8 mouse cellular contexts compared by ENCODE assay signal in the genomic region with DNA sequence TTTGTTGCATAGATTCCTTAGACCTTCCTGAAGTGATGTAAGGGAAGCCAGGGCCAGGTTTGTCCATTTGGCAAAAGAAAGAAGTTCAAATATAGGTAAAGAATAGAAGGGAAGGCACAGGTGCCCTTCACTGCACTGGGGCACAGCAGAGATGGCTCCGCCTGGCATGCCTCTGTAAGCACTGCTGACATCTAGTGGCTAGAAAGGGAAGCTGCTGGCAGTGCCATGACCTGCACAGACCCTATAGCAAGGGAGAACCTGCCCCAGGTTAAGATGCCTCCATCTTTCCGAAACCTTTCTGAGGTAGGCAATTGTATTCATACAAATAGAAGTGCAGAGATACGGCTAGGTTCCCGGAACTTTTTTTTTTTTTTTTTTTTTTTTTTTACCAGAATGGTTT. TPM values are rescaled to one million over a fixed set of nuclear protein-coding genes. Genes with fewer than 3 reads are reported as not detected.
DNase-seq lines count a peak whose midpoint lies in the region; ATAC-seq and TF ChIP-seq lines count a peak whose summit lies in the region.
"Had no signal": no experiment of that assay in that cellular context is flagged by ENCODE, and none has a peak within 500 bp of the region (broad histone marks: within the 10 kb centered on the region; RNA-seq: fewer than 3 reads in every experiment).

No protein-coding gene starts in this region.

- peaks cover 18% of the 10 kb centered on the region for H3K4me1 ChIP-seq in bone marrow macrophage, adult 2 months (ENCODE audit: control insufficient read depth, insufficient read depth, low read length)
- H3K4me1 ChIP-seq in forebrain, embryonic 16.5 days (replicated peaks; ENCODE audit: control insufficient read depth, insufficient read depth, low read length) = no peaks in the 10 kb centered on the region
- H3K4me1 ChIP-seq in liver, postnatal 0 days (ENCODE audit: insufficient read depth) = peaks cover 2% of the 10 kb centered on the region; the same call in 1 of the 2 replicates
- H3K4me1 ChIP-seq: heart, embryonic 15.5 days had no signal

- H3K9ac ChIP-seq in forebrain, embryonic 16.5 days (replicated peaks; ENCODE audit: low read depth, low read length) = no peak overlapping the region
- H3K9ac ChIP-seq in liver, postnatal 0 days (replicated peaks) = no peak overlapping the region
- H3K9ac ChIP-seq: heart, embryonic 15.5 days had no signal

- H3K4me3 ChIP-seq in bone marrow macrophage, adult 2 months (ENCODE audit: insufficient read depth, low read length) = no peak overlapping the region
- H3K4me3 ChIP-seq in forebrain, embryonic 16.5 days (replicated peaks; ENCODE audit: low read length) = no peak overlapping the region
- no peak overlapping the region for H3K4me3 ChIP-seq in liver, postnatal 0 days (ENCODE audit: low read depth, low read length)
- H3K4me3 ChIP-seq: heart, embryonic 15.5 days had no signal

- no peak for TF ChIP-seq POLR2A in bone marrow macrophage, adult 2 months (IDR thresholded peaks at IDR 0.05; ENCODE audit: borderline replicate concordance, low read depth, low read length)

- no peaks in the 10 kb centered on the region for H3K9me3 ChIP-seq in forebrain, embryonic 16.5 days (ENCODE audit: control insufficient read depth, low read length)
- H3K9me3 ChIP-seq in liver, postnatal 0 days (ENCODE audit: low read length) = no peaks in the 10 kb centered on the region
- H3K9me3 ChIP-seq: heart, embryonic 15.5 days had no signal

- no peaks in the 10 kb centered on the region for H3K27me3 ChIP-seq in forebrain, embryonic 16.5 days (replicated peaks; ENCODE audit: control insufficient read depth, insufficient read depth, low read length)
- no peaks in the 10 kb centered on the region for H3K27me3 ChIP-seq in liver, postnatal 0 days (ENCODE audit: insufficient read depth, low read length)
- H3K27me3 ChIP-seq: heart, embryonic 15.5 days had no signal

- peak; percentile 72 for DNase-seq in 416B (ENCODE audit: low read depth)
- peak; percentile 68 to 71 for DNase-seq in B cell, adult 2 months
- DNase-seq in kidney, adult 9 months = peak; percentile 77
- peak; percentile 65 for DNase-seq in liver, postnatal 0 days
- peak; percentile 36 for DNase-seq in retina, adult 2 months (ENCODE audit: low read depth, low spot score)

- no peak overlapping the region for H3K4me2 ChIP-seq in forebrain, embryonic 16.5 days (ENCODE audit: low read length)
- no peak overlapping the region for H3K4me2 ChIP-seq in liver, postnatal 0 days (ENCODE audit: low read depth, low read length)
- H3K4me2 ChIP-seq: heart, embryonic 15.5 days had no signal

- ATAC-seq in forebrain, embryonic 16.5 days = peak; percentile 73; the same call in 1 of the 2 replicates
- ATAC-seq in liver, postnatal 0 days = peak; percentile 83

- no peak for TF ChIP-seq EP300 in liver, postnatal 0 days (IDR thresholded peaks at IDR 0.05; ENCODE audit: low read depth)

- peak; percentile 75 for TF ChIP-seq CTCF in bone marrow macrophage, adult 2 months (IDR thresholded peaks at IDR 0.05; ENCODE audit: low read depth, low read length)
- peak; percentile 94 for TF ChIP-seq CTCF in liver, postnatal 0 days (IDR thresholded peaks at IDR 0.05; ENCODE audit: low read depth)

- 83% methylated on average over 4 of the region's 4 CpGs for WGBS in forebrain, embryonic 16.5 days
- WGBS in liver, postnatal 0 days (ENCODE audit: insufficient replicate concordance) = 83% methylated on average over 4 of the region's 4 CpGs

- no peak overlapping the region for H3K27ac ChIP-seq in bone marrow macrophage, adult 2 months (ENCODE audit: insufficient read depth, low read depth, low read length)
- H3K27ac ChIP-seq in forebrain, embryonic 16.5 days (ENCODE audit: low read length) = no peak overlapping the region
- H3K27ac ChIP-seq in liver, postnatal 0 days (ENCODE audit: low read depth) = no peak overlapping the region
- H3K27ac ChIP-seq: heart, embryonic 15.5 days had no signal

- H3K36me3 ChIP-seq in forebrain, embryonic 16.5 days (ENCODE audit: control insufficient read depth, insufficient read depth) = peaks cover 7% of the 10 kb centered on the region; the same call in 1 of the 2 replicates
- H3K36me3 ChIP-seq in liver, postnatal 0 days (replicated peaks; ENCODE audit: insufficient read depth, low read length) = peaks cover 30% of the 10 kb centered on the region; the same call in 1 of the 2 replicates

RNA-seq across cellular contexts. Expression of gene Adcy7, which starts 27.9 kb away (rescaled TPM):
- 145 and 146 TPM in 2 replicates for polyA plus RNA-seq in bone marrow macrophage, adult 2 months (2012; ENCODE audit: insufficient read depth, insufficient read length, missing spikeins)
- polyA plus RNA-seq in forebrain, embryonic 16.5 days (2015; fragmentation: Nextera tagmentation; extraction: Ambion mirVana) = 2.1 TPM in 2 replicates
- polyA plus RNA-seq in liver, postnatal 0 days (2015; fragmentation: Nextera tagmentation; extraction: Ambion mirVana) = 8.1 and 8.4 TPM in 2 replicates

RNA-seq across cellular contexts. Expression of gene Tent4b, which starts 45.3 kb away (rescaled TPM):
- polyA plus RNA-seq in bone marrow macrophage, adult 2 months (2012; ENCODE audit: insufficient read depth, insufficient read length, missing spikeins) = 28.9 and 31.0 TPM in 2 replicates
- polyA plus RNA-seq in forebrain, embryonic 16.5 days (2015; fragmentation: Nextera tagmentation; extraction: Ambion mirVana) = 9.3 and 11.1 TPM in 2 replicates
- polyA plus RNA-seq in liver, postnatal 0 days (2015; fragmentation: Nextera tagmentation; extraction: Ambion mirVana) = 4.6 and 4.8 TPM in 2 replicates

Comparison
In these comparisons a context has a peak if more than half of its experiments do, and no peak if none do; other contexts are left out.
1. RNA of gene Adcy7, which starts 27.9 kb away (polyA plus RNA-seq): 145 to 146 TPM in bone marrow macrophage, adult 2 months; 8.1 to 8.4 TPM in liver, postnatal 0 days and 2.1 TPM in forebrain, embryonic 16.5 days; every median in the first group is over 10 times any median in the second.
2. Peak in every context shown above with its lines, with median percentiles within 50 percentile points of each other: DNase-seq.